Mouse (Mus musculus) lung, adult 2 months (tissue): ENCODE measurements around the gene Bag6.

Source experiments
- CTCF ChIP-seq: fragments of 200-500 bp; IDR thresholded peaks from 2 replicates; pipeline ENCODE4 v1.5.1; 2011; ENCODE audit warnings: mild to moderate bottlenecking, low read length, control low read depth; ENCODE audit not compliant: insufficient read depth
- POLR2A ChIP-seq: fragments of 200-500 bp; IDR thresholded peaks from 2 replicates; pipeline ENCODE4 v1.6.1; 2011; ENCODE audit warnings: low read depth, mild to moderate bottlenecking, control low read depth, low read length, borderline replicate concordance; ENCODE audit errors: extremely low read depth

- TF ChIP-seq POLR2A (no peak), CTCF (no peak)
Measured at GRCm38 (mm10) chr17:35154616-35155015, 19.6 kb downstream of the Bag6 start.
